Mouse (Mus musculus): ENCODE measurements around the gene Ncan. TPM values are rescaled to one million over a fixed set of nuclear protein-coding genes. Genes with fewer than 3 reads are reported as not detected.

Gene Ncan
- total RNA-seq, 2 experiments from 2014 or later, result 188 to 207 TPM

DNA sequence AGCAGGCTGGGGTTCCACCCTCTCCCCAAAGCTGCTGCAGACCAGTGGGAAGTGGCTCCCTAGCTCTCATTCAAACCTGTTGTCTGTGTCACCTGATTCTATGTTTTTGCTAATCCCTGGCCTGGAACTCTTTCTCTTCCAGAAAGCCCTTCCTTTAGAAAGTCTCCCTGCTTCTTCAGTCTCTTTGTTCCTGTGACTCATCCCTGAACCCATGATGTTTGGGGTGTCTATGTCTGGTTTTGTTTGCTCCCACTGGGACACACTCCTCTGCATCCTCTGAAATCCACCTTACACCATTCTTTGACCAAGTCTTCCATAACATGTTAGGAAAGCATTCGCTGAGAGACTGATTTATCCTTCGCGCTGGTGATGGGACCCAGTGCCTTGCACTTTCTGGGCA is 9.4 kb upstream of the Ncan start:
- no peak for DNase-seq (ENCODE audit: extremely low spot score in 1 of 2, low spot score in 1 of 2)

DNA sequence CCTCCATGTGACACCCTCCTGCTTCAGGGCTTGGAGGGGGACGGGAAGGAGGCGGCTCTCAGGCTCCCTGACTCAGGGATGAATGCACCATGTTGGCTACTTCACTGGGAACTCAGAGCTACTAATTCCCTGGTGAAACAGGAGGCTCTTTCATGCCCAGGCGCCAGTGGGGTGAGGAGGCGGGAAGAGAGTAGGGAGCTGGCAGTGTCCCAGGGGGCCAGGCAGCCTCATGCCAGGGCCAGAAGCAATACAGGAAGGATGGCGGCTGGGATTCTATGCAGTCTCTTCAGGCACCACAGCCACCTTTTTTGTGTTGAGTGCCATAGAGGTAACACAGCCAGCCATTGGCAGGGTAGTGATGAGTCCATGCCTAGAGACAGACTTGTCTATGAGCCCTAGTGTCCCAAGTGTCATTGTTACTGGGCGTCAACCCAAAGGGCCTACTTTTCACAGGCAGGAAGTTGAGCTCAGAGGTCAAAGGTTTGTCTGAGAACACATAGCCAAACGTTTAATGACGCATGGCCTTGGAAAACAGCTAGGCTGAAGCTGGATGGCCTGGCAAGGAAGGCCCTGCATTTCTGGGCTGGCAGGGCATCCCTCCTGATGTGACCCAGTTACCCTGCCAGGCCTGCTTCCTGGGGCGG is 8.8 kb upstream of the Ncan start:
- DNase-seq (ENCODE audit: extremely low spot score in 1 of 2, low spot score in 1 of 2), result peak; percentile 53 to 64

DNA sequence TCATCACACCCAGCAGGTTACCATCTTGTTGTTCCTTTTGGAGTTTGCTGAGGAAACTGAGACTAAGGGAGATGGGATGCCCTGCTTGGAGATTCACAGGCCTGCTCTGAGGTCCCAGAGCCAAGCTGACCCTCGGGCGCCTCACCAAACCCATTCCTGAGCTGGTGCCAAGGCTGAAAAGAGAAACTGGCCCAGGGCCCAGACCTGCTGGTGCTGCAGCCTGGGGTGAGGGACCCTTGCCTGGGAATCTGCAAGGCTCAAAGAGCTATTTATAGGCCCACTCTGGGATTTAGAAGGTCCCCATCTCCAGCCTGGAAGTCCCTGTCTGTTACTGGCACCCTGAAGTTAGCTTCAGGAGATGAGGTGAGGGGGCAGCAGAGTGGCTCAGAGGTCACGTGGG is 7.8 kb upstream of the Ncan start:
- DNase-seq (ENCODE audit: extremely low spot score in 1 of 2, low spot score in 1 of 2), result peak in 1 of 2 experiments; percentile 65

DNA sequence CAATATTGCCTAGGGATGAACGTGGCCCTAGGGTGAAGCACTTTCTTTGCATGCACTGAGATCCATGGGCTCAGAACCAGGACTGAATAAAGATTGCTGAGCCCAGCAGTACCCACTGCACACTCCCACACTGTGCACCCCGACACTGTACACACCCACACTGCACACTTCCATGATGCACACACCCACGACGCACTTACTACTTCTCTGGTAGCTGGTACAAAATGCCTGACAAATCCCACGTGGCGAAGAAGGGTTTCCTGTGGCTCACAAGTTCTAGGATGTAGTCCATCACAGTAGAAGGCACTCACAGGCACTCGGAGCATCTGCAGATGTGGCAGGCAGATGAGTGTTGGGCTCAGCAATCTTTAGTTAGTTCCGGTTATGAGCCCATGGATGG is 4.3 kb upstream of the Ncan start:
- no peak for DNase-seq (ENCODE audit: extremely low spot score in 1 of 2, low spot score in 1 of 2)

DNA sequence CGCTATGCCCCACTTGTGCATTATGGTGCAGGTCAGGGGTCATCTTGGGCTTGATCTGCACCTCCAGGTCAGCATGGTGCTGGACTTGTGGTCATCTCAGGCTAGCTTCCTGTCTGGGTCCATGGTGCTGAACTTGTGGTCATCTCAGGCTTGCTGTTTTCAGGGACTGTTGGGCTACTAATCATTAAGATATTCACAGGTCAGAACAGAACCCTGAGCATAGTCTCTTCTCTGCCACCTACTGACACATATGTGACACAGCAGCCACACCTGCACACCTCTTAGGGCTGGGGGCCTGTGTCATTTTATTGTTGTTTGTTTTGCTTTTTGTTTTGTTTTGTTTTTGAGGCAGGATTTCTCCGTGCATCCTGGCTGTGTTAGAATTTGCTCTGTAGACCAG is 2.2 kb upstream of the Ncan start:
- DNase-seq (ENCODE audit: extremely low spot score in 1 of 2, low spot score in 1 of 2), result no peak

DNA sequence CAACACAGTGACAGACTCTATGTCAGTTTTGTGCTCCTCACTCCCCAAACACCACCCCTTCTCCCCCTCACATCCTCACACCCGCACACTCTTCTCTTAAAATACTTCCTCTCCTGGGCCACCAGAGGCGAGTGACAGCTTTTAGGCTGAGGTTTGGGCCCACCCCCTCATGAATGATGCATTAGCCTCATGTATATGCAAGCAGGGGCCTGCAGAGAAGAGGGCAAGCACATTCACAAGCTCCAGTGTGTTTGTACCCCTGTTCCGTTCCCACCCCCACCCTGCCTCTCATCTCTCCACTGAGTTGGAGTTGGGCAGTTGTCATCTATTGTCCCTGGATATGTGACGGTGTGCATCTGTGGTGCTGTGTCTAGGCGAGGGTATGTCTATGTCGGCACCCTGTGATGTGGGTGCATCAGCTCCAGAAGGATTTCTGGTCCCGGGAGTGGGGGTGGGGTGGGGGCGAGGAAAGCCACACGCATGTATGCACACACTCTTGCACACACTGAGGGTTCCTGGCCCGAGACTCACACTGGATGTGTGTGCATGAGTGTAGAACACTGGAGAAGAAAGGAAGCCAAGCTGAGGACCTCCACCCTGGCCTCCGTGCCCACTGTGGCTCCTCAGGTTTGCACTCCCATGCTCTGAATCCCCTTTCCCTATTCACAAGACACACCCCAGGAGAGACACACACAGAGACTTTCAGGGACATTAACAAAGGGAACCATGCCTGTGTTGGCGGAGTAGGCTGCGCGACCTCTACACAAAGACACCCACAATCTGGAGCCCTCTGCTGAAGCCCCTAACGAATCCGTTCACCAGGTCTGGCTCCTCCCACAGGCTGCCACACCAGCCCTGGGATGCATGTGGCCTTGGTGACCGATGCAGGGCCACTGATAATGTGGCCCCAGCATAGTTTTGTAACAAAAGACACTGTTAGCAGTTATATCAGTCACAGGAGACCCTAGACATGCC is 1.7 kb downstream of the Ncan start:
- no peak for DNase-seq (ENCODE audit: extremely low spot score in 1 of 2, low spot score in 1 of 2)

DNA sequence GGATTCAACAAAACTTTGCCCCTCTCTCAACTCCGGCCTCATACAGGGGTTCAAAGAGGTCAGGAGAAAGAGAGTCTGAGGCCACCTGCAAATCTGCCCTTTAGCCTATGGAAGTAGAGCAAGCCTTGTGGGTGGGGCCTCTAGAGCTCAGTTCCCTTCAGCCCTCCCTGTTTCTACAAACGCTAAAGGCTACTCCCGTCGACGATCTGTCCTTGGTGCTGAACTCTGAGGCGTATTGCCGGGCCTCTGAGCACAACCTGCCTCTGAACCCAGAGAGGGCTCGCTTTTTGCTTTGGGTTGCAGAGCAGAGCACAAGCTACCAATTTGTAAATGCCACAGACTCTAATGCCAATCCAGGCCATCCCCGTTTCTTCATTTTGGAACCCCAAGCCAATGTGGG is 3.1 kb downstream of the Ncan start:
- no peak for DNase-seq (ENCODE audit: extremely low spot score in 1 of 2, low spot score in 1 of 2)

DNA sequence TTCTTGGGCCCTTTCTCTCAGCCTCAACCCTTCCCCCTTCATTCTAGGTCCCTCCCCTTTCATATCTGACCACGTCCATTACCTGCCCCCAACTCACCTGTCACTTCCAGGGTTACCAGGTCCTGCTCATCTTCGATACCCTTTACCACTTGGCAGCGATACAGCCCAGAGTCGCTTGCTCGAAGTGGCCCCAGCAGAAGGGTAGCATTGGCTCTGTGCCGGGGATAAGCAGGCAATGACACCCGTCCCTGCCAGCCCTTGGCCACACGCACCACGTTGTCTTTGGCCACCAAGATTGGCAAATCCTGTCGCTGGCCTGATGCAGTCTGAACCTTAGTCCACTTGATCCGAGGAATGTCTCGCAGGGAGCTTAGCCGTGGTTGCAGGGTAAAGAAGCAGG is 5.8 kb downstream of the Ncan start:
- DNase-seq (ENCODE audit: extremely low spot score in 1 of 2, low spot score in 1 of 2), result no peak

DNA sequence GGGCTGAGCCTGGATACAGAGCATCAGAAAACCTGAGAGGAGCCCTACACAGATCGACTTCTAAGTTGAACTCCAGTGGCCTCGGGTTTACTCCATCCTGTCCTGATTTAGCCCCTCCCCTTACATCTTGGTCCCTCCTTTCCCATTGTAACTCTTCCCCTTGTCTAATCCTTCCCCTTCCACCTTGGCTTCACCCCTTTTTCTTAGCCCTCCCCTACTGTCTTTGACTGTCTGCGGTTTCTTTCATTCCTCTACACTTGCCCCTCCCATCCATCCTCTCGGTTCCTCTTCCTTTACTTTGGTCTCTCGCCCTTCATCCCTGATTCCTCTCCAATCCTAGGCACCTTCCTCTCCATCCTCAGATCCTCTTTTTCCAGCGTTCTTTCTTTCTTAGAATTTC is 6.2 kb downstream of the Ncan start:
- DNase-seq (ENCODE audit: extremely low spot score in 1 of 2, low spot score in 1 of 2), result no peak

DNA sequence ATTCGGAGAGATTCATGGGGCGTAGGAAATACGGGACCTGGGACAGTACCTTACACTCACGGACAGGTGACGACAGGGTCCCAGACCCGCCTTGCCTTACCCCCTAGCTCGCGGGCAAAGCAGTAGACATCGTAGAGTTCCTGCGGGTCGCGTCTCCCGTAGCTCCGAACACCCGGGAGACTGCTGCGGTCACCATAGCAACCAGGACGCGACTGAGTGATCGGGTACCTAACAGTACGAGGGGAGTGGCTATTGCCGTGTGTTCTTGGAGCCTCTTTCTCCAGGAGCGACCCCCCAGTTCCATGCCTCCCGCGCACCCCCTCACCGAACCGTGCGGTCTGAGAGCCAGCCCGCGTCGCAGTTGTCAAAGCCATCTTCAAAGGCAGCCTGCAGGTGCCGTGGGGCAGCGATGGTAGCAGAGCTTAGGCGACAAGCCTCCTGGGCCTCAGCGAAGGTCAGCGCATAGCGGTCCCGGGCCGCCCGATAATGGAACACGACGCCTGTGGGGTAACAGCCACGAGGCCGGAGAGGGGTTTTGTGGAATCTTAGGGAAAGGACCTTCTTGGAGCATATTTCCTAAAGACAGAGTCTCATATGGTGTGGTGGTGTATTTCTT is 8.2 kb downstream of the Ncan start:
- DNase-seq (ENCODE audit: extremely low spot score in 1 of 2, low spot score in 1 of 2), result no peak

DNA sequence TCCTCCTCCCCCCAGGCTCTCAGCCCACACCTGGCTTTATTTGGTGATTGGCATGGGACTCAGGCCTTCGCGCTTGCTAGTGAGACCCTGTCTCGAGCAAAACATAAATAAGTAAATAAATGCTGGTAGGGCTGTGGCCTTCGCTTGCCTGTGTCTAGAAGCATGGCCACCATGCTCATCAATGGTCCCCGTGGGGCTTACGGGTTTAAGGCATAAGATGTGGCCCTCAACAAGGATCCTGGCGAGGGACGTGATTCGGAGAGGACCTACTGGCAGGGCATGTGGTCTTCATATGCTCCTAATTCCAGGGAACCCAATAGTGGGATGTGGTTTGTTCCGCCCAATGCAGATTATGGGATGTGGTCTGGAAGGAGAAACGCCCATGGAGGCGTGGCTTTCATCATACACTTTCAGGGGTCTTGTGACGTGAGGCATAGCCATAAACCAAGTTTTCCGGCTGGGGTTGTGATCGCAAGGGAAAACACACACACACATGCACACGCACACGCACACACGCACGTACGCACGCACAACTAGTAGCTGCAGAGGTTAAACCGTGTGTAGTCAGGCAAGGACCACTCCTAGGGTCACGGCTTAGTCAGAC is 9.4 kb downstream of the Ncan start:
- no peak for DNase-seq (ENCODE audit: extremely low spot score in 1 of 2, low spot score in 1 of 2)

DNA sequence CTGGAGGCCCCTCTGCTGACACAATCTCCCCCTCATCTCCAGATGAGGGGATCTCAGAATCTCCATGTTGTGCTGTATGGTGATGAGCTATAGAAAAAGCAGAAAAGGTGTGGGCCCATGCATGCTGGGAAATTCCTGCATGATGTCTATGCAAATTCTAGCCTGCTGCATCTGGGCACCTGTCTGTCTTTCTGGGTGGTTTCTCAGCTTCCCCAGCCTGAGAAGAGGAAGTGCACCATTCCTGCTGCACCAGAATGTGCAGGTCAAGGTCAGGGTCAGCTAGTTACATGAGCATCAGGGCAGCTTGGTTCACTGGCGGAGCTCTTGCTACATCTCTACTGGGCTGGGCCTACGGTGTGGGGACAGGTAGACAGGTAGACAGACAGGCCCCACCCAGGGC is 10.2 kb downstream of the Ncan start:
- DNase-seq (ENCODE audit: extremely low spot score in 1 of 2, low spot score in 1 of 2), result no peak

DNA sequence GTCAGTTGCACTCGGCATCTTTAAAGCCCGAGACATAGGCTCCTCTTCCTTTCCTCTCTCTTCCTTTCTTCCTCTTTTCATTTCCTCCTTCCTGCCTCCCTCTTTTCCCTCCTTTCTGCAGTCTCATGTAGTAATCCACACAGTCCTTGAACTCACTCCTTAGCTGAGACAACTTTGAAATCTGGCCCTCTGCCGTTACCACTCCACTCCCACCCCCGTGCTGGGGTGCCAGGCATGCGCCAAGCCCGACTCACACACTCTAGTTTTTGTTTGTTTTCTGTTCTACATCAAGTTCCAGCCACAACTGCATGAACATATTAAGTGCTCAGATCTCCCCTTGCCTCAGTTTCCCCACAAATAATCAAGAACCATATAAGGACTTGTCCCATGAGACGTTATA is 15.8 kb downstream of the Ncan start:
- DNase-seq (ENCODE audit: extremely low spot score in 1 of 2, low spot score in 1 of 2), result no peak

DNA sequence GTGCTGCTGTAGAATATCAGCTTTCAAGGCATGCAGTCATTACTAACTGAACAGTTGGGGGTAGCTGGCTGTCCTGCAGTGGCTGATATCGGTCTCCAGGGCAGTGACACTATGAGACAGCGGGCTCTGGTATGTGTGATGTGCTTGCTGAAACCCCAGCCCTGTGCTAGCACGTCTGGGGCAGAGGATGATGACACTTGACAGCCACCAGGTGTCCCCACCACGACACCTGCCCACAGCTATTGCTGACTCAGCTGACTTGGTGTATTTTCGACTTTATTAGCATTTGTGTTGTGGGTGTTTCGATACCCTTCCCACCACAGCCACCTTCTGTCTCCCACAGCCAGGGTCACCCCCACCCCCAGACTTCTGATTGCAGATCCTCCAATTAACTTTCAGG is 16.2 kb downstream of the Ncan start:
- no peak for DNase-seq (ENCODE audit: extremely low spot score in 1 of 2, low spot score in 1 of 2)

DNA sequence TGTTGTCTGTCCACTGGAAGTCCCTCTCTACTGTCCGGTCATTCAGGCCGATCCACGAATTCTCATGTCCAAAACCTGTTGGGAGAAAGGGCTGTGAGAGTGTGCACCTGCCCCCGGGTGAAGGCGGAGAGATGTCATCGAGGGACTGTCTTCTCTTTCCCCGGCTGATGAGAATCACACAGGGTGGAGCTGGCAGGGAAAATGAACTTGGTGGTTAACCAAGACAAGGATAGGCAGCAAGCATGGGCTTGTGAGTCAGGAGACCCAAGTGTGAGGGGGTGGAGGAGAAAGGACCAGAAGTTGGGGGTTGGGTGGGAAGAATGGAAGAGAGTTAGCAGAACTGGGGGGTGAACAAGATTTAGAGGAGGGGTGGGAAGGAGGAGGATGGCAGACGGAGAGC is 20.4 kb downstream of the Ncan start:
- DNase-seq (ENCODE audit: extremely low spot score in 1 of 2, low spot score in 1 of 2), result no peak

DNA sequence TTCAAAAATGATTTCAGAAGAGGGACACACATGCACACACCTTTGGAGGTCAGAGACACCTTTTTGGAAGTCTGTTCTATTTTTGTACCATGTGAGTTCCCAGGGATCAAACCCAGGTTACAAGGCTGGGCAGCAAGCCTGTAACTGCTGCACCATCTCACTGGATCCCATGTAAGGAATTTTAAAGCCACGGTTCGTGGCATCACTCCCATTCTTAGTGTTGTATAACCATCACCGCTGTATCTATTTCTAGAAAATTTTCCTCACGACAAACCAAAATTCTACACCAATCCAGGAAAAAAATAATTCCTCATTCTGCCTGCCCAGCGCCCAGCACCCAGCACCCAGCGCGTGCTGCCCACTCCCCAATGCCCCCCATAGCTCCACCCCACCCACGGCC is 21.4 kb downstream of the Ncan start:
- DNase-seq (ENCODE audit: extremely low spot score in 1 of 2, low spot score in 1 of 2), result no peak

DNA sequence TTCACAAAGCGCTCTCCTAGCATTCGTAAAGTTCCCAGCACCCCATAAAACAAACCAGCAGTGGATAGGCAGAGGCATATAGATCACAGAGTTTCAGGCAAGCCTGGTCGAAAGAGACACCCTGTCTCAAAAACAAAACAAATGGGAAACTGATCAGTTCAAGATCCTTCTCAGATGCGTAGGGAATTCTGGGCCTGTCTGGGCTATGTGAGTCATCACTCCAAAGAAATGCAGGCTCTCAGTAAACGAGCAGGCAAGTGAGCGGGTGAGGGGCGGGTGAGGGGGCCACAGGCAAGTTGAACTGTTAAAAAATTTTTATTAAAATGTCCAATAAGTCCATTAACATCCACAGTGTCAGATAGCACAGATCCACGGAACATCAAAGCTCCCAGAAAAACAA is 27.9 kb downstream of the Ncan start:
- no peak for DNase-seq (ENCODE audit: extremely low spot score in 1 of 2, low spot score in 1 of 2)

DNA sequence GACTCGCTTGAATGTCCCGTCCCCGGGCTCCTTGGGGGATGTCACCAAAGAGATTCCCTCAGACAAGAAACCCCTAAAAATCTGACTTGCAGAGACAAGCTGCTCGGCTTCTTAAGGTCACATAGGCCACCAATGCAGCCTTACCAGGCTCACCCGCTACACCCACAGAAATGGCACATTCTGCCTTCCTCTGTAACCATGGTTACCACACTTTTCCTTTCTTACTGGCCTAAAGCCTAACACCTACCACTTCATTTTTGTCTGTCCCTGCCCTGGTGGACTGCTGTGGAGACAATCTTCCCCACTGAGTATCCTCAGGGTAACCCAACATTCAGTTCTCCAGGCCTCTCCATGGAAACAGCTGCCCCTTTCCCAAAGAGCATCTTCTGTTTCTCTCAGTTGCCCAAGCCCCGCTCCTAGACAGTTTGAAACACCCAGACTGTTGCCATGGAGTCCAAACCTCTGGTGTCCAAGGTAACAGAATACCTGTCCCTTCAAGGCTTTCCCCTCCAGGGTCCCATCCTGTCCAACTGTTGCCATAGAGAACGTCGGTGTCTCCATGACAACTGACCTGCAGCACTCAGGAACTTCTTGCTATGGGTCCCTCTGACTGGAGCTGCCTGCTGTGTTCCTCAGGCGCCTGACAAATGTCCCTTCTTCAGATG is 31.2 kb downstream of the Ncan start:
- DNase-seq (ENCODE audit: extremely low spot score in 1 of 2, low spot score in 1 of 2), result no peak

DNA sequence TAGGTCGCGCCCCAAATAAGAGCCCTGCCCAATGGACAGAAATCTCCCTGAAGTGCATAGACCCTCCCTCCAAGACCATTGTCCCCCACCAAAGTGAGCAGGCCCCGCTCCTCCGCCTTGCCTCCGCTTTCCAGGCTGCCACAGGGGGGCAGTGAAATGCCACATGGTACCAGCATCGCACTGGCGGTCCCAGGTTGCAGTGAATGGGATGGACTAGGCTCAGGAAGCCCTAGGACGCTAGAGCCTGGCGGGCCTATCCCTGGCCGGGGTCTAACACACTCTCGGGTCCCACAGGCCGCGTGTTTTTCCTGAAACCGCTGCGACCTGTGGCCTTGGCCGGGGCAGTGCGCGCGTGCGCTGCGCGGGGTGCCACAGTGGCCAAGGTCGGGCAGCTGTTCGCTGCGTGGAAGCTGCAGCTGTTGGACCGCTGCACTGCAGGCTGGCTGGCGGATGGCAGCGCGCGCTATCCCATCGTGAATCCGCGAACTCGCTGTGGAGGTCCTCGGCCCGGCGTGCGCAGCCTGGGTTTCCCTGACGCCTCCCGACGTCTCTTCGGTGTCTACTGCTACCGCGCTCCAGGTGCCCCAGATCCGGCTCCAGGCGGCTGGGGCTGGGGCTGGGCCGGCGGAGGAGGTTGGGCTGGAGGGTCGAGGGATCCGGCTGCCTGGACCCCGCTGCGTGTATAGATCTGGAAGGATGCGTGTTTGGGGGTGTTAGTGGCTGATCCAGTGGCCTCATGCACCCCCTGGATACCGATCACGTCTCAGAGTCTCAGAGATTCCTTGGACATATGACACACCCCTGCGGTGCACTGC is 32.6 kb downstream of the Ncan start:
- DNase-seq (ENCODE audit: extremely low spot score in 1 of 2, low spot score in 1 of 2), result peak; percentile 65 to 66

DNA sequence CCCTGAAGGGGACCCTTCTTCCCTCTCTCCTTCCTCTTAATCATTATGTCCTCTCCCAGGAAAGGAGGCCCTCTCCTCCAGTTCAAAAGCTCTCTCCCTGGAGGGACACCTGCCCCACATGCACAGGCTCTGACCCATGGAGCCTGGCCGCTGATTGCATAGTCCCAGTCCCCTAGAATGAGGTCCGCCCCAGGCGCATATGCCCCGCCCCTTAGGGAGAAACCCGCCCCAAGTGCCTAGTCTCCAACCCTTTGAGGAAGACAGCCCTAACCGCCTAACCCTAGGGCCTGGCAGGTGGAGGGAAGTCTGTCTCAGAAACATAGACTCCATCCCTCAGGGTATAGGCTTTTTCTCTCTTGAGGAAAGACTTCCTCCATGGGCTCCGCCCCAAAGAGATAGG is 33.4 kb downstream of the Ncan start:
- no peak for DNase-seq (ENCODE audit: extremely low spot score in 1 of 2, low spot score in 1 of 2)
